Mouse (Mus musculus) lung, adult 2 months (tissue): ENCODE measurements around the gene 1700113H08Rik. TPM values are rescaled to one million over a fixed set of nuclear protein-coding genes. Genes with fewer than 3 reads are reported as not detected.

Experiments used
- DNase-seq: peaks from one replicate; pipeline ENCODE4 v3.0.0; 2022
- H3K4me1 ChIP-seq: fragments of 200-500 bp; 2 replicates; pipeline ENCODE4 v1.6.1; 2011; ENCODE audit warnings: low read length; ENCODE audit not compliant: control insufficient read depth, insufficient read depth
- H3K4me3 ChIP-seq: fragments of 200-500 bp; replicated peaks from 2 replicates; pipeline ENCODE3; 2011; ENCODE audit warnings: low read depth, mild to moderate bottlenecking, control low read depth, low read length; ENCODE audit errors: extremely low read depth
- CTCF ChIP-seq: fragments of 200-500 bp; IDR thresholded peaks from 2 replicates; pipeline ENCODE4 v1.5.1; 2011; ENCODE audit warnings: mild to moderate bottlenecking, low read length, control low read depth; ENCODE audit not compliant: insufficient read depth
- POLR2A ChIP-seq: fragments of 200-500 bp; IDR thresholded peaks from 2 replicates; pipeline ENCODE4 v1.6.1; 2011; ENCODE audit warnings: low read depth, mild to moderate bottlenecking, control low read depth, low read length, borderline replicate concordance; ENCODE audit errors: extremely low read depth
- WGBS: fragments of 180-500 bp; shearing (Covaris S2); methylation state at CpG from one replicate; pipeline ENCODE4 v1.1.7; 2018; 5-methylcytosine and 5-hydroxymethylcytosine counted together
- polyA plus RNA-seq: library from polyadenylated mRNA; depleted of rRNA; stranded (reverse); fragments of >200 nt; gene quantifications from 2 replicates; pipeline ENCODE4 v1.2.3, GENCODE M21; 2012; rRNA removed

The 1700113H08Rik gene
- polyA plus RNA-seq, result not detected in 2 replicates

DNA sequence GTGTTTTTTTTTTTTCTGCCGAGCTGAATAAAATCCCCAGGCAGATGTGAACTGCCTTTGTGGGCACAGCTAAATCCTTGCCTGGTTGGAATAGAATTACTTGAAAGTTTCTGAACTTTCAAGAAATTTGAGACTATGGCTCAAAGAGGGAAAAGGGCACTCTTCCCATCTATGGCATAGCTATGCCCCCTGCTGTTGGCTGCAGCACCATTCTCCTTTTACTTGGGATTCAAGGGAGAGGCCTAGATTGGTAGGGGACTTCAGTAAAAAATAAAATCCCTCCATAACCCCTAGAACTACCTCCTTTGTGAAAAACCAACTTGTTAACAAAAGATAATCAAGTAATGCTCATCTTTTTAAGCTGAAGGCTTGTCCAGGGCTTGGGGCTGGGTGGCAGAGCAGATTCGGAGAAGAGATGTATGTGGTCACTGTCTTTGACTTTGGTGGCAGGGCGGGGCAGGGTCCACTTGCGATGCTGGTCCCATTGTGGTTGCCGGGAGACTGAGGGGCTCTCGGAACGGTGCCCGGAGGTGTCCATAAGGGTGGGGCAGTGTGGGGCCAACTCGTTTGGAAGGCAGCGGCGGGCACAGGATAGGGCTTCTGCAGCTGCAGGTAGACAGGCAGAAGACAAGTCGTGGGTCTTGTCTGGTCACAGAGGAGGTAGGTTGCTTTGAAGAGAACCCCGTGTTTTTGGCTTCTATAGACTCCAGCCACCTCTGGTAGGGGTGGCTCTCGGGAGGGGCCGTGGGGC, at the start of gene 1700113H08Rik:
Gene 1700113H08Rik (plus strand): TSS at position 546 of the 751 bp plus-strand sequence.
- WGBS, result 14% methylated on average over 15 of the region's 15 CpGs
- H3K4me1 ChIP-seq, result no peaks in the 10 kb centered on the region
- no peak within 1 kb of the TSS for H3K4me3 ChIP-seq
- TF ChIP-seq CTCF (no peak), POLR2A (no peak)
- DNase-seq, result no peak

- H3K4me1 ChIP-seq, result no peaks in the 10 kb centered on the region
- no peak overlapping the region for H3K4me3 ChIP-seq
- TF ChIP-seq POLR2A (no peak), CTCF (no peak)
- WGBS, result 73% methylated on average over 3 of the region's 3 CpGs
- DNase-seq, result no peak
These were observed 49.7 kb upstream of the 1700113H08Rik start for GRCm38 (mm10) chr10:87008215-87008499.

DNA sequence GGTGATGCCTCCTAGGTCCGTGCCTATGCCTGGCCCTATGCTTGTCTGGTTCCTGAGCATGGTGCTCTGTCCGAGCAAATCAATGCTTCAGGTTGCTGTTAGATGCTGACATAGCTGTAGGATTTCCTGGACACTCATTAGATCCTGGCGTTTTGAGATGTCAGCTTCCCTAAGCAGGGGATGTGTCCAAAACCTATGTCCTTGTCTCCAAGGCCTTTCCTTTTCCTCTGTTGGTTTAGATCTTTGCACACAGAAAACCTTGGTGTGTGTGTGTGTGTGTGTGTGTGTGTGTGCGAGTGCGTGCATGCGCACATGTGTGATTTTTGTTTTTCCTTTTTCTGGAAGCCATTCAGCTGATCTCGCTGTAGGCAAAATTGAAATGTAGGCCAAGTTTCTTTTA, 45.8 kb upstream of the 1700113H08Rik start:
- Histone ChIP-seq H3K4me1 (peaks cover 3% of the 10 kb centered on the region), H3K4me3 (no peak overlapping the region)
- TF ChIP-seq POLR2A (no peak), CTCF (no peak)
- DNase-seq, result no peak
- WGBS, result 84% methylated on average over 7 of the region's 7 CpGs

- 47% methylated on average over 7 of the region's 7 CpGs for WGBS
- DNase-seq, result no peak
- Histone ChIP-seq H3K4me1 (peaks cover 3% of the 10 kb centered on the region), H3K4me3 (no peak overlapping the region)
- no peak for TF ChIP-seq CTCF
- no peak for TF ChIP-seq POLR2A
These were observed 43.4 kb upstream of the 1700113H08Rik start for GRCm38 (mm10) chr10:87014391-87014965.

- no peak for DNase-seq
- no peak for TF ChIP-seq POLR2A
- no peak for TF ChIP-seq CTCF
- Histone ChIP-seq H3K4me1 (peaks cover 3% of the 10 kb centered on the region), H3K4me3 (no peak overlapping the region)
- WGBS, result 28% methylated on average over 5 of the region's 5 CpGs
These were observed 42.4 kb upstream of the 1700113H08Rik start for GRCm38 (mm10) chr10:87015403-87015802.

DNA sequence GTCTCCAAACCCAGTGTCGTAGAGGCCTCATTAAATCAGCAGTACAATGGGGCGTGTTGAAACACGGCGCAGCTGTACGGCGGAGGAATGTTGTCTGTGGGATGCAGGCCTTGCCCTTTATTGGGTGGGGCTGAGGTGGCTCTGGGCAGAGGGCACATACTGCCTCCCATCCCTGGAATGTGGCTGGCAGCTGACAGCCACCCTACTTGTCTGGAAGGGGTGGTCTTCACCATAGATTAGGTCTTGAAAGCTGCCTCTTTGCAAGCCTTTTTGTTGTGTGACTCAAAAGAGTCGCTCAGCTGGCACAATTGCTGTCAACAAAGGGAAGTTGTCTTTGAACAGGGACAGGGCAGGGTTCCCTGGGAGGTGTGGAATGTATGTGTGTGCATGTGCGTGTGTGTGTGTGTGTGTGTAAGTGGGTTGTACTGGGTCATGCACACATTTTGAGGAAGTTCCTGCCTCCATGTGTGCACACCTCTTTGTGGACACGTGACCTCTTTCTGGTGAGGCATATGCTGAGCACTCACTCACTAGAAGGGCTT, 41.6 kb upstream of the 1700113H08Rik start:
- H3K4me1 ChIP-seq, result peaks cover 3% of the 10 kb centered on the region

DNA sequence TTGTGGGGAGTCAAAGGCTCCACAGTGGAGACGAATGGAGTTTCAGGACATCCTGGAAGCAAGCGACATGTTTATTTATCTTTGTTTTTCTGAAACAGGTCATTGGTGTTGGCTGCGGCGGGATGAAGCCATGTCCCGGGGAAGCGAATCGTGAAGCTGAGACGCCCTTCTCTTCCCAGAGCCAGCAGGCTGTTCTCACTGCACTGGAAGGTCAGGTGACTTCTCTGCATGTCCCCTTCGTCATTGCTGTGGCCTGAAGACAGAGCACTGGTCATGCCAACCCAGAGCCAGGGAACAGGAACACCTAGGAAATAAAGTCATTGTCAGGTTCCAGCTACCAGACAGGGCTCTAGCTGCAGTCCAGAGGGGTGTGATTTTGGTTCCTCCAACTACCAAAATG, 39.0 kb upstream of the 1700113H08Rik start:
- no peak for TF ChIP-seq POLR2A
- TF ChIP-seq CTCF, result no peak
- H3K4me3 ChIP-seq, result no peak overlapping the region
- peaks cover 3% of the 10 kb centered on the region for H3K4me1 ChIP-seq
- peak; percentile 2 for DNase-seq
- 43% methylated on average over 9 of the region's 9 CpGs for WGBS

More for the DNA sequence above, 41.6 kb upstream of the 1700113H08Rik start:
- no peak for DNase-seq
- H3K4me3 ChIP-seq, result no peak overlapping the region
- whole genome bisulfite sequencing, result 50% methylated on average over 9 of the region's 9 CpGs
- TF ChIP-seq POLR2A (no peak), CTCF (no peak)

DNA sequence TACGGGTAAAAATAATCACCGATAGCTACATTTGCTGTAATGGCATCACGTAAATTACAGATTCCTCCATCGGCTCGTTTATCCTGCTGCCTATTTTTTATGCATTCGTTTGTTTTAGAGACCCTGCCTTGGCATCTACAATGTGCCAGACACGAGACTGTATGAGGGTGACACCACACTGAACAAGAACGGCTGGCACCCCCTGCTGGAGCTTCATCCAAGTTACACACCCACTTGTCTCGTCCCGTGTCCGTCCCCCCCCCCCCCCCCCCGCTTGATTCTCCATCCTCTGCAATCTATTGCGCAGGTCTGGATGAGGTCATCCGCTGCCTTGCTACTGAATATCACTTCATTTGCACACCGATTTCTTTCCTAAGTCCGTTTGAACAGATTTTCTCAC, 37.1 kb upstream of the 1700113H08Rik start:
- H3K4me3 ChIP-seq, result no peak overlapping the region
- H3K4me1 ChIP-seq, result no peaks in the 10 kb centered on the region; the same call in 1 of the 2 replicates
- TF ChIP-seq POLR2A (no peak), CTCF (peak; percentile 23; the same call in 1 of the 2 replicates)
- 50% methylated on average over 16 of the region's 16 CpGs for WGBS
- DNase-seq, result no peak

GRCm38 (mm10) chr10:87024884-87025283, 33.0 kb upstream of the 1700113H08Rik start:
- 2% methylated on average over 9 of the region's 10 CpGs for WGBS
- H3K4me3 ChIP-seq, result no peak overlapping the region
- DNase-seq, result peak; percentile 68
- no peaks in the 10 kb centered on the region for H3K4me1 ChIP-seq
- TF ChIP-seq CTCF (peak; percentile 98), POLR2A (no peak)

GRCm38 (mm10) chr10:87032768-87033167, 25.1 kb upstream of the 1700113H08Rik start:
- WGBS, result 76% methylated on average over 8 of the region's 8 CpGs
- no peak overlapping the region for H3K4me3 ChIP-seq
- TF ChIP-seq POLR2A (no peak), CTCF (no peak)
- no peak for DNase-seq
- H3K4me1 ChIP-seq, result no peaks in the 10 kb centered on the region
